Mouse (Mus musculus): ENCODE results near the gene Gria2. TPM values are rescaled to one million over a fixed set of nuclear protein-coding genes. Genes with fewer than 3 reads are reported as not detected.

Gene Gria2
- 262 and 272 TPM in 2 replicates for polyA plus RNA-seq (2012; rRNA removed)

GRCm38 (mm10) chr3:80802596-80803081 is at the start of gene Gria2:
Gene Gria2, minus strand, starts transcription at chr3:80802835.

Other genes starting within 250 kb of the Gria2 start
- 42.8 and 43.4 TPM in 2 replicates for gene Glrb, start 110.8 kb upstream of the Gria2 start, polyA plus RNA-seq (2012; rRNA removed)
- 6.4 and 7.0 TPM in 2 replicates for gene Pdgfc, start 233.6 kb upstream of the Gria2 start, polyA plus RNA-seq (2012; rRNA removed)

Data from central nervous system, embryonic 18 days (tissue).